ENCODE assay signal across 8 mouse cellular contexts in genomic region chr1:175625257-175625879, GRCm38 (mm10). TPM values are rescaled to one million over a fixed set of nuclear protein-coding genes. Genes with fewer than 3 reads are reported as not detected.
A peak's percentile ranks its signal among the peaks of the same experiment; 100 is the strongest.
DNase-seq lines count a peak whose midpoint lies in the region; ATAC-seq lines count a peak whose summit lies in the region.

Fh1 (minus strand) TSS chr1:175625635.

- WGBS in hindbrain, embryonic 11.5 days, result 0% methylated on average over 58 of the region's 58 CpGs

- peak; percentile 100 for ATAC-seq in hindbrain, embryonic 11.5 days (ENCODE audit: low FRiP score)

- H3K9ac ChIP-seq in hindbrain, embryonic 11.5 days (ENCODE audit: low read depth, low read length), result peak within 1 kb of the TSS; percentile 92

- H3K4me2 ChIP-seq in hindbrain, embryonic 11.5 days (replicated peaks; ENCODE audit: low read depth, low read length), result peak within 1 kb of the TSS; percentile 91

- H3K36me3 ChIP-seq in hindbrain, embryonic 11.5 days (ENCODE audit: control insufficient read depth, insufficient read depth, low read length), result no peaks in the 10 kb centered on the region

- no peaks in the 10 kb centered on the region for H3K9me3 ChIP-seq in hindbrain, embryonic 11.5 days (ENCODE audit: control insufficient read depth, low read length)

- peak within 1 kb of the TSS; percentile 83 for H3K27ac ChIP-seq in hindbrain, embryonic 11.5 days (ENCODE audit: low read depth, low read length)

- H3K27me3 ChIP-seq in hindbrain, embryonic 11.5 days (ENCODE audit: control insufficient read depth, insufficient read depth, low read length), result no peaks in the 10 kb centered on the region

- H3K4me3 ChIP-seq in hindbrain, embryonic 11.5 days (ENCODE audit: low read depth, low read length), result peak within 1 kb of the TSS; percentile 65

- DNase-seq in Muller cell, postnatal 12 days (ENCODE audit: inconsistent ontology term), result peak; percentile 97
- peak; percentile 97 for DNase-seq in cerebellum, adult 9-11 months
- DNase-seq in frontal cortex, adult 2 months (ENCODE audit: extremely low spot score in 1 of 2, low spot score in 1 of 2), result peak; percentile 97 to 98
- DNase-seq in hindbrain, embryonic 11.5 days (ENCODE audit: low spot score), result peak; percentile 95
- peak; percentile 94 for DNase-seq in layer of hippocampus, postnatal 10 days (ENCODE audit: low spot score in 2 of 2)
- DNase-seq in lung, postnatal 10 days, result peak; percentile 97
- peak; percentile 92 for DNase-seq in ovary, postnatal 36 days (ENCODE audit: low spot score)
- peak; percentile 95 for DNase-seq in thymus, postnatal 25 days

- H3K4me1 ChIP-seq in hindbrain, embryonic 11.5 days (replicated peaks; ENCODE audit: control insufficient read depth, insufficient read depth, low read length), result 0 out of 2 replicates have a peak, but pooled peaks cover 2% of the 10 kb centered on the region

RNA-seq across cellular contexts. Expression of gene Fh1, which starts in this region (rescaled TPM):
- polyA plus RNA-seq in frontal cortex, adult 2 months (2012; rRNA removed), result 102 and 108 TPM in 2 replicates
- 87.3 and 101 TPM in 2 replicates for polyA plus RNA-seq in hindbrain, embryonic 11.5 days (2014; fragmentation: Nextera tagmentation; extraction: Ambion mirVana)
- 10 to 100 TPM; 82.3 to 82.7 TPM for total RNA-seq in layer of hippocampus, postnatal 10 days (2021)

Comparison
In these comparisons a context has a peak if more than half of its experiments do, and no peak if none do; other contexts are left out.
1. Peak in every context shown above with its lines: DNase-seq, ATAC-seq, H3K4me3 ChIP-seq and H3K27ac ChIP-seq.